Mouse (Mus musculus): ENCODE data around the gene Hoxc12. TPM values are rescaled to one million over a fixed set of nuclear protein-coding genes. Genes with fewer than 3 reads are reported as not detected.

The Hoxc12 gene
- polyA plus RNA-seq (2014; fragmentation: Illumina TruSeq; extraction: RNeasy Lipid Tissue Mini Kit (QIAGEN cat#74804); ENCODE audit: low replicate concordance), result not detected

DNA sequence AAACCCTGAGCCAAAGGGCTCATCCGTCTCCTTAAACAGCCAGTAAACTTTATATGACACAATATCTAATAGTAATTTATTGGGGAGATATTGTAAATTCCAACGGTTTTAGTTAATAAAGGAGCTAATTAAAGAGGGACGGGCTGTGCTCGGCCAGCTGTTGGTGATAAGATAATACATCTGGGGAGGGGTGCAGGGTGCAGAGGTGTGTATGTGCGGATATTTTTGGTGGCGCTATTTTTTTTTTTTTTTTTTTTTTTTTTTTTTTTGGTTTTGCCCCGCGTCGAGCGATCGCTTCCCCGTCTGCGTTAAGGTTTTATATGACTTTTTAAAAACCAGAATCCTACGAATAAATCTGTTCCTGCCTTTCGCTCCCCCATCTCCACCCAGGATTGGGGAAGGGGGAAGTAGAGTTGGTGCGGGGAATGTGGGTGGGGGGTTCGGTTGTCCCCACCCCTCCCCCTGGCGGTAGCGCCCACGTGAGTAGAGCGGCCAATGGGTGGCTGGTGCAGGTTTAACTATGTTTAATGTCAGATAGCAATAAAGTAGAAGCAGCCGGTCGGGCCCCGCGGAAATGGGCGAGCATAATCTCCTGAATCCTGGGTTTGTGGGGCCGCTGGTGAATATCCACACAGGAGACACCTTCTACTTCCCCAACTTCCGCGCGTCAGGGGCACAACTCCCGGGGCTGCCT is at the start of gene Hoxc12:
Hoxc12 (plus strand) TSS at position 479 of the 694 bp plus-strand sequence.

DNA sequence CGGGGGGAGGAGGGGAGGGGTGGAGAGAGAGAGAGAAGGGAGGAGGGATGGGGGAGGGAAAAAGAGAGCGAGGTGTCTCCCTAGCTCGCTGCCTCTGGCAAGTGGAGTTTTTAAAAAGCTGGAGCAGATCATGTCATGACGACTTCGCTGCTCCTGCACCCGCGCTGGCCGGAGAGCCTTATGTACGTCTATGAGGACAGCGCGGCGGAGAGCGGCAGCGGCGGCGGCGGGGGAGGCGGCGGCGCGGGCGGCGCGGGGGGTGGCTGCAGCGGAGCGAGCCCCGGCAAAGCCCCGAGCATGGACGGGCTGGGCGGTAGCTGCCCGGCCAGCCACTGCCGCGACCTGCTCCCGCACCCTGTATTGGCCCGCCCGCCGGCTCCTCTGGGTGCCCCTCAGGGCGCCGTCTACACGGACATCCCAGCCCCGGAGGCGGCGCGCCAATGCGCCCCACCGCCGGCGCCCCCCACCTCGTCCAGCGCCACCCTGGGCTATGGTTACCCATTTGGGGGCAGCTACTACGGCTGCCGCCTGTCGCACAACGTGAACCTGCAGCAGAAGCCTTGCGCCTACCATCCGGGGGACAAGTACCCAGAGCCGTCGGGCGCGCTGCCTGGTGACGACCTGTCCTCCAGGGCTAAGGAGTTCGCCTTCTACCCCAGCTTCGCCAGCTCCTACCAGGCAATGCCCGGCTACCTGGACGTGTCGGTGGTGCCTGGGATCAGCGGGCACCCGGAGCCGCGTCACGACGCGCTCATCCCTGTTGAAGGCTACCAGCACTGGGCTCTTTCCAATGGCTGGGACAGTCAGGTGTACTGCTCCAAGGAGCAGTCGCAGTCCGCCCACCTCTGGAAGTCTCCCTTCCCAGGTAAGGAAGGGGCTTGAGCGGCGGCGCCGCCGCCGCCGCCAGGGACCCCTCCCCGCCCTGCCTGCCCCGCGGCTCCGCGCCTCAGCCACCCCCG is 15.2 kb upstream of the Hoxc12 start, which contains the start of gene Hoxc13:
Hoxc13 (plus strand) TSS at position 51 of the 959 bp plus-strand sequence.

DNA sequence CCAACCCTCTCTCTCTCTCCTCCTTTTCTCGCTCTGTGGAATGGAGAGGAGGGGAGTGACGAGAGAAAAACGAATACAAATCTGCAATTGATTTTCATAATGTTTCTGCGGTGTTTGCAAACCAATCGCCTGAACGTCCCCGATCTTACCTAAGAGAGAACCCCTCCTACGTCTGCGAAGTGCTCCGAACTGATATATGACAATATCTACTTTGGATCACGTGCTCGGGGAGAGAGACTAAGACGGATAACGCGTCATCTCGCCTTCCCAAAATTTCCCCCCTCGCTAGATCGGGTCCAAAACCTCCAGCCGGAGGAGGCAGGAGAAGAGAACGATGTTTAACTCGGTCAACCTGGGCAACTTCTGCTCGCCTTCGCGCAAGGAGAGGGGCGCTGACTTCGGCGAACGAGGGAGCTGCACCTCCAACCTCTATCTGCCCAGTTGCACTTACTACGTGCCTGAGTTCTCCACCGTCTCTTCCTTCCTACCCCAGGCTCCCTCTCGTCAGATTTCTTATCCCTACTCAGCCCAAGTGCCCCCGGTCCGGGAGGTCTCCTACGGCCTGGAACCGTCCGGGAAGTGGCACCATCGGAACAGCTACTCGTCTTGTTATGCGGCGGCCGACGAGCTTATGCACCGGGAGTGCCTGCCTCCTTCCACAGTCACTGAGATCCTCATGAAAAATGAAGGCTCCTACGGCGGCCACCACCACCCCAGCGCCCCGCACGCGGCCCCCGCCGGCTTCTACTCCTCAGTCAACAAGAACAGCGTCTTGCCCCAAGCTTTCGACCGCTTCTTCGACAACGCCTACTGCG is 17.8 kb downstream of the Hoxc12 start, which contains the start of gene Hoxc11:
Hoxc11 (plus strand) TSS at position 236 of the 815 bp plus-strand sequence.

DNA sequence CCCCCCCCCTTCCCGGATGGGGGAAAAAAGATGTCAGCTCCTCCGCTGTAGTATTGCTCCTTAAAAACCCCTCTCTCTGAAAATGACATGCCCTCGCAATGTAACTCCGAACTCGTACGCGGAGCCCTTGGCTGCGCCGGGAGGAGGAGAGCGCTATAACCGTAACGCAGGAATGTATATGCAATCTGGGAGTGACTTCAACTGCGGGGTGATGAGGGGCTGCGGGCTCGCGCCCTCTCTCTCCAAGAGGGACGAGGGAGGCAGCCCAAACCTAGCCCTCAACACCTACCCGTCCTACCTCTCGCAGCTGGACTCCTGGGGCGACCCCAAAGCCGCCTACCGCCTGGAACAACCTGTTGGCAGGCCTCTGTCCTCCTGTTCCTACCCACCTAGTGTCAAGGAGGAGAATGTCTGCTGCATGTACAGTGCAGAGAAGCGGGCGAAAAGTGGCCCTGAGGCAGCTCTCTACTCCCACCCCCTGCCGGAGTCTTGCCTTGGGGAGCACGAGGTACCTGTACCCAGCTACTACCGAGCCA is 30.3 kb downstream of the Hoxc12 start, which contains the start of gene Hoxc10:
Hoxc10 (plus strand) TSS at position 21 of the 536 bp plus-strand sequence.

DNA sequence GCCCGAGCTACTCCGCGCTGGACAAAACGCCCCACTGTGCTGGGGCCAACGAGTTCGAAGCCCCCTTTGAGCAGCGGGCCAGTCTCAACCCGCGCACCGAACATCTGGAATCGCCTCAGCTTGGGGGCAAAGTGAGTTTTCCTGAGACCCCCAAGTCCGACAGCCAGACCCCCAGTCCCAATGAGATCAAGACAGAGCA is 30.7 kb downstream of the Hoxc12 start, which contains the start of gene Hoxc5:
Hoxc5 (plus strand) TSS at position 132 of the 199 bp plus-strand sequence.

DNA sequence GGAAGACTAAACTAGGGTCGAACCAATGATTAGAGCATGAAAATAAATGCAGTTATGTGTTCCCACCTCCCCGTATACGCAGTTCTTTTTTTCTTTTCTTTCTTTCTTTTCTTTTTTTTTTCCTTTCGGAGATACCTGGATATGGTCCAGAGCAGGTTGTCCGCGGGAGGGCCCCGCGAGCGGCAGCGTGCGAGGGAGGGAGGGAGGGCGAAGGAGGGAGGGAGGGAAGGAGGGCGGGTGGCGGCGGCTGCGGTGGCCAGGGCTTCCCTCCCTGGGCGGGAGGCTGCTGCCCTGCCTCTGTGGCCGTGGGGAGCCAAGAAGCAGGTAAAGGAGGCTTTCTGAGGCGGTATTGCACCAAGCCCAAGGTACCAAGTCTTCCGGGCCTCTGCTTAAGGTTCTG is 39.6 kb downstream of the Hoxc12 start, which contains the start of gene Hoxc9:
Hoxc9 (plus strand) TSS at position 269 of the 400 bp plus-strand sequence.

Other genes starting within 250 kb of the Hoxc12 start
- gene Calcoco1, start 214.6 kb upstream of the Hoxc12 start, polyA plus RNA-seq (2014; fragmentation: Illumina TruSeq; extraction: RNeasy Lipid Tissue Mini Kit (QIAGEN cat#74804); ENCODE audit: low replicate concordance), result 28.1 TPM
- gene Hoxc13, start 15.7 kb upstream of the Hoxc12 start, polyA plus RNA-seq (2014; fragmentation: Illumina TruSeq; extraction: RNeasy Lipid Tissue Mini Kit (QIAGEN cat#74804); ENCODE audit: low replicate concordance), result not detected
- gene Hoxc11, start 17.7 kb downstream of the Hoxc12 start, polyA plus RNA-seq (2014; fragmentation: Illumina TruSeq; extraction: RNeasy Lipid Tissue Mini Kit (QIAGEN cat#74804); ENCODE audit: low replicate concordance), result not detected
- gene Hoxc10, start 30.0 kb downstream of the Hoxc12 start, polyA plus RNA-seq (2014; fragmentation: Illumina TruSeq; extraction: RNeasy Lipid Tissue Mini Kit (QIAGEN cat#74804); ENCODE audit: low replicate concordance), result not detected
- 0.89 TPM for gene Hoxc5, start 30.7 kb downstream of the Hoxc12 start, polyA plus RNA-seq (2014; fragmentation: Illumina TruSeq; extraction: RNeasy Lipid Tissue Mini Kit (QIAGEN cat#74804); ENCODE audit: low replicate concordance)
- gene Hoxc9, start 39.7 kb downstream of the Hoxc12 start, polyA plus RNA-seq (2014; fragmentation: Illumina TruSeq; extraction: RNeasy Lipid Tissue Mini Kit (QIAGEN cat#74804); ENCODE audit: low replicate concordance), result not detected
- gene Hoxc8, start 53.9 kb downstream of the Hoxc12 start, polyA plus RNA-seq (2014; fragmentation: Illumina TruSeq; extraction: RNeasy Lipid Tissue Mini Kit (QIAGEN cat#74804); ENCODE audit: low replicate concordance), result not detected
- 0.89 TPM for gene Hoxc6, start 61.5 kb downstream of the Hoxc12 start, polyA plus RNA-seq (2014; fragmentation: Illumina TruSeq; extraction: RNeasy Lipid Tissue Mini Kit (QIAGEN cat#74804); ENCODE audit: low replicate concordance)
- 4.9 TPM for gene Hoxc4, start 82.2 kb downstream of the Hoxc12 start, polyA plus RNA-seq (2014; fragmentation: Illumina TruSeq; extraction: RNeasy Lipid Tissue Mini Kit (QIAGEN cat#74804); ENCODE audit: low replicate concordance)
- 10.2 TPM for gene Smug1, start 230.3 kb downstream of the Hoxc12 start, polyA plus RNA-seq (2014; fragmentation: Illumina TruSeq; extraction: RNeasy Lipid Tissue Mini Kit (QIAGEN cat#74804); ENCODE audit: low replicate concordance)

Measured in small intestine, adult 10 weeks (tissue).